ENCODE assay signal across 27 mouse cellular contexts in the genomic region with DNA sequence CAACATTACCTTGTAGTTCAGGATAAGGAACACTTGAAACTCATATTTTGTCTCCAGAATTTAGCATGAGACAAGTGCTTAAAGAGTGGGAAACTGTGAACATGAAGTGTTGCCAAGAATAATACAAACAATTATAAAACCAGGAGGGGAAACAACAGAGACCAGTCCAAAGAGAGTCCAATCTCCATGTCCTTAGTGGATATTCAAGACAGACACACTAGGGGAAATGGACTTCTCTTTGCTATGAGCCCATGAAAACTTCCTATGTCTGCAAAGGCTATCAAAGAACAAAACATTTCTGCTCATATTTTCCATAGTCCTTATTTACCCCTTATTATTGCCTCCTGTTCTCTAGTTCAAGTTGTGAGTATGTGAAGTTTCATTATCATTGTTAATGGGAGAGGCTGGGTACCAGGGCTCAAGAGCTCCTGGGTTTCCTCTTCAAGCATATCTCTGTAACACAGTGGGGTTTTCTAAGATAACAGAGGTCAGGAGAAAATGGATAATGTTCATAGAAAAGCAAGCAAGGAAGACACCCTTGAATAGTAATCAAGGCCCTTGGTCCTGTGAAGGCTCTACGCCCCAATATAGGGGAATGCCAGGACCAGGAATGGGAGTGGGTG. TPM values are rescaled to one million over a fixed set of nuclear protein-coding genes. Genes with fewer than 3 reads are reported as not detected.
DNase-seq lines count a peak whose midpoint lies in the region; ATAC-seq and TF ChIP-seq lines count a peak whose summit lies in the region.
"Had no signal": no experiment of that assay in that cellular context is flagged by ENCODE, and none has a peak within 500 bp of the region (broad histone marks: within the 10 kb centered on the region; RNA-seq: fewer than 3 reads in every experiment).

No protein-coding gene starts in this region.

- no peaks in the 10 kb centered on the region for H3K36me3 ChIP-seq in kidney, embryonic 15.5 days
- H3K36me3 ChIP-seq in kidney, adult 2 months (ENCODE audit: control insufficient read depth, insufficient read depth, low read length), result no peaks in the 10 kb centered on the region
- no peaks in the 10 kb centered on the region; the same call in 1 of the 2 replicates for H3K36me3 ChIP-seq in liver, embryonic 14.5 days (replicated peaks; ENCODE audit: control insufficient read depth, insufficient read depth, low read depth)
- H3K36me3 ChIP-seq: embryonic facial prominence, embryonic 10.5 days; midbrain, embryonic 12.5 days; neural tube, embryonic 13.5 days had no signal

- no peaks in the 10 kb centered on the region for H3K4me1 ChIP-seq in kidney, embryonic 15.5 days
- H3K4me1 ChIP-seq in kidney, adult 2 months (ENCODE audit: control insufficient read depth, insufficient read depth, low read length), result no peaks in the 10 kb centered on the region
- H3K4me1 ChIP-seq in liver, embryonic 14.5 days (replicated peaks; ENCODE audit: control insufficient read depth in 2 of 2, insufficient read depth in 2 of 2, low read length in 1 of 2), result peaks cover 20 to 30% of the 10 kb centered on the region in 2 experiments
- H3K4me1 ChIP-seq: embryonic facial prominence, embryonic 10.5 days; midbrain, embryonic 12.5 days; neural tube, embryonic 13.5 days had no signal

- TF ChIP-seq POLR2A in kidney, adult 2 months (IDR thresholded peaks at IDR 0.05; ENCODE audit: low read depth, low read length), result no peak

- H3K27me3 ChIP-seq in kidney, embryonic 15.5 days, result no peaks in the 10 kb centered on the region
- H3K27me3 ChIP-seq in kidney, adult 2 months (replicated peaks; ENCODE audit: control insufficient read depth, insufficient read depth, low read length), result no peaks in the 10 kb centered on the region
- H3K27me3 ChIP-seq in liver, embryonic 14.5 days (ENCODE audit: control insufficient read depth, insufficient read depth, low read length), result no peaks in the 10 kb centered on the region
- H3K27me3 ChIP-seq: midbrain, embryonic 12.5 days; neural tube, embryonic 13.5 days had no signal

- DNase-seq in kidney, adult 2 months, result no peak
- DNase-seq in liver, embryonic 14.5 days (ENCODE audit: low read depth in 3 of 3, low spot score in 3 of 3), result peak; percentile 81 to 89 (median 88)
- no peak for DNase-seq in frontal cortex, postnatal 25 days (ENCODE audit: low spot score in 2 of 2)
- DNase-seq in adrenal gland, adult 18-20 months (ENCODE audit: low spot score in 2 of 2), result no peak
- DNase-seq in left cerebral cortex, adult 18-20 months (ENCODE audit: low spot score in 2 of 2), result no peak
- DNase-seq: cerebellum, adult 11 months; cerebellum, postnatal 36 days; gastrocnemius, adult 2 months; heart, adult 2 months; heart, postnatal 14 days; kidney, adult 11 months; lung, postnatal 4 days; right cerebral cortex, postnatal 14 days; thymus, postnatal 4 days had no signal

- H3K27ac ChIP-seq in kidney, embryonic 15.5 days, result no peak overlapping the region
- H3K27ac ChIP-seq in kidney, adult 2 months (ENCODE audit: insufficient read depth, low read depth, low read length), result no peak overlapping the region
- peak overlapping the region; percentile 94 for H3K27ac ChIP-seq in liver, embryonic 14.5 days
- H3K27ac ChIP-seq: embryonic facial prominence, embryonic 10.5 days; gastrocnemius, adult 2 months; heart, adult 2 months; hindbrain, embryonic 14.5 days; midbrain, embryonic 12.5 days; neural tube, embryonic 13.5 days had no signal

- peak; percentile 83 for TF ChIP-seq EP300 in liver, embryonic 14.5 days (IDR thresholded peaks at IDR 0.05; ENCODE audit: low read depth)

- ATAC-seq in kidney, embryonic 15.5 days (replicated peaks; ENCODE audit: low FRiP score), result peak; percentile 33; the same call in 1 of the 2 replicates
- ATAC-seq in erythroblast, adult 5-6 weeks (replicated peaks; ENCODE audit: low FRiP score, poor library complexity, severe bottlenecking), result peak; percentile 27
- ATAC-seq in liver, embryonic 14.5 days (ENCODE audit: insufficient read depth), result peak; percentile 49
- ATAC-seq: forebrain, embryonic 16.5 days had no signal

- no peak overlapping the region for H3K4me3 ChIP-seq in kidney, embryonic 15.5 days (replicated peaks)
- H3K4me3 ChIP-seq in kidney, adult 2 months (ENCODE audit: insufficient read depth, low read depth, low read length), result no peak overlapping the region
- peak overlapping the region; percentile 34 to 52 for H3K4me3 ChIP-seq in liver, embryonic 14.5 days (ENCODE audit: insufficient read depth in 1 of 2, low read depth in 2 of 2, low read length in 2 of 2)
- H3K4me3 ChIP-seq: embryonic facial prominence, embryonic 10.5 days; gastrocnemius, adult 2 months; heart, adult 2 months; midbrain, embryonic 12.5 days; neural tube, embryonic 13.5 days had no signal

- no peak for TF ChIP-seq CTCF in kidney, adult 2 months (conservative IDR thresholded peaks at IDR 0.05; ENCODE audit: insufficient read depth, insufficient read length, low read depth, low read length)
- TF ChIP-seq CTCF in liver, embryonic 14.5 days (IDR thresholded peaks at IDR 0.05; ENCODE audit: low read depth), result no peak

- 80% methylated on average over 1 of the region's 1 CpGs for WGBS in kidney, embryonic 15.5 days
- WGBS in kidney, adult 2 months, result 84% methylated on average over 1 of the region's 1 CpGs
- 12% methylated on average over 1 of the region's 1 CpGs for WGBS in liver, embryonic 14.5 days (ENCODE audit: insufficient replicate concordance)

- no peak overlapping the region for H3K9ac ChIP-seq in kidney, embryonic 15.5 days
- H3K9ac ChIP-seq in liver, embryonic 14.5 days (replicated peaks), result peak overlapping the region; percentile 66
- H3K9ac ChIP-seq: hindbrain, embryonic 14.5 days; midbrain, embryonic 12.5 days; neural tube, embryonic 13.5 days had no signal

- H3K9me3 ChIP-seq in kidney, embryonic 15.5 days (replicated peaks), result no peaks in the 10 kb centered on the region
- H3K9me3 ChIP-seq in liver, embryonic 14.5 days (ENCODE audit: control insufficient read depth, low read length), result no peaks in the 10 kb centered on the region
- H3K9me3 ChIP-seq: embryonic facial prominence, embryonic 10.5 days; midbrain, embryonic 12.5 days; neural tube, embryonic 13.5 days had no signal

- no peak overlapping the region for H3K4me2 ChIP-seq in kidney, embryonic 15.5 days
- peak overlapping the region; percentile 50 for H3K4me2 ChIP-seq in liver, embryonic 14.5 days (ENCODE audit: low read depth)
- H3K4me2 ChIP-seq: hindbrain, embryonic 14.5 days; midbrain, embryonic 12.5 days; neural tube, embryonic 13.5 days had no signal

RNA-seq across cellular contexts. Expression of a gene that starts 2.5 kb away (rescaled TPM):
- polyA plus RNA-seq in kidney, embryonic 15.5 days (2015; fragmentation: Nextera tagmentation; extraction: Ambion mirVana), result 2,879 and 3,105 TPM in 2 replicates
- polyA plus RNA-seq in kidney, adult 2 months (2012; rRNA removed), result 323 and 441 TPM in 2 replicates
- 39,556 and 40,045 TPM in 2 replicates for total RNA-seq in erythroblast, adult 5-6 weeks (2015; ENCODE audit: low replicate concordance)
- total RNA-seq in erythroblast, adult 5-6 weeks (2017; ENCODE audit: low replicate concordance), result 14,681 and 15,230 TPM in 2 replicates
- 57,913 and 74,220 TPM in 2 replicates for polyA plus RNA-seq in liver, embryonic 14.5 days (2012; rRNA removed)
- 62,702 and 66,320 TPM in 2 replicates for polyA plus RNA-seq in liver, embryonic 14.5 days (2014; fragmentation: Nextera tagmentation; extraction: Ambion mirVana)
- total RNA-seq in adrenal gland, adult 18-20 months (2021), result 100 to 1,000 TPM; 185 to 588 TPM
- 10 to 100 TPM; 40.8 to 52.6 TPM for total RNA-seq in left cerebral cortex, adult 18-20 months (2021)
- polyA plus RNA-seq: C2C12 had no signal

RNA-seq across cellular contexts. Expression of a gene that starts 16.6 kb away (rescaled TPM):
- polyA plus RNA-seq in kidney, embryonic 15.5 days (2015; fragmentation: Nextera tagmentation; extraction: Ambion mirVana), result 7,996 and 8,703 TPM in 2 replicates
- polyA plus RNA-seq in kidney, adult 2 months (2012; rRNA removed), result 3,704 and 5,002 TPM in 2 replicates
- 179,259 and 187,171 TPM in 2 replicates for total RNA-seq in erythroblast, adult 5-6 weeks (2015; ENCODE audit: low replicate concordance)
- total RNA-seq in erythroblast, adult 5-6 weeks (2017; ENCODE audit: low replicate concordance), result 69,583 and 76,927 TPM in 2 replicates
- 195,474 and 209,901 TPM in 2 replicates for polyA plus RNA-seq in liver, embryonic 14.5 days (2012; rRNA removed)
- polyA plus RNA-seq in liver, embryonic 14.5 days (2014; fragmentation: Nextera tagmentation; extraction: Ambion mirVana), result 126,713 and 131,477 TPM in 2 replicates
- total RNA-seq in adrenal gland, adult 18-20 months (2021), result 1,000 to 10,000 TPM; 1,754 to 4,577 TPM
- 100 to 1,000 TPM; 337 to 460 TPM for total RNA-seq in left cerebral cortex, adult 18-20 months (2021)
- polyA plus RNA-seq: C2C12 had no signal

RNA-seq across cellular contexts. Expression of a gene that starts 19.7 kb away (rescaled TPM):
- not detected in 2 replicates for polyA plus RNA-seq in kidney, embryonic 15.5 days (2015; fragmentation: Nextera tagmentation; extraction: Ambion mirVana)
- polyA plus RNA-seq in kidney, adult 2 months (2012; rRNA removed), result not detected in 2 replicates
- 5.0 and 10.2 TPM in 2 replicates for total RNA-seq in erythroblast, adult 5-6 weeks (2015; ENCODE audit: low replicate concordance)
- 2.8 and 4.2 TPM in 2 replicates for total RNA-seq in erythroblast, adult 5-6 weeks (2017; ENCODE audit: low replicate concordance)
- polyA plus RNA-seq in liver, embryonic 14.5 days (2012; rRNA removed), result 0.02 TPM in 1 of 2 replicates, not detected in the other
- polyA plus RNA-seq in liver, embryonic 14.5 days (2014; fragmentation: Nextera tagmentation; extraction: Ambion mirVana), result not detected in 2 replicates
- total RNA-seq in adrenal gland, adult 18-20 months (2021), result not detected
- total RNA-seq in left cerebral cortex, adult 18-20 months (2021), result not detected
- total RNA-seq: gastrocnemius, adult 2 months; heart, adult 2 months; heart, postnatal 14 days; layer of hippocampus, postnatal 25 days; left cerebral cortex, postnatal 36 days; liver, adult 2 months had no signal
- polyA plus RNA-seq: C2C12; embryonic facial prominence, embryonic 10.5 days; forebrain, embryonic 16.5 days; heart, adult 2 months; hindbrain, embryonic 14.5 days; large intestine, adult 2 months; liver, adult 2 months; midbrain, embryonic 12.5 days; neural tube, embryonic 13.5 days; spleen, adult 2 months had no signal

RNA-seq across cellular contexts. Expression of a gene that starts 29.0 kb away (rescaled TPM):
- not detected in 2 replicates for polyA plus RNA-seq in kidney, embryonic 15.5 days (2015; fragmentation: Nextera tagmentation; extraction: Ambion mirVana)
- not detected in 2 replicates for polyA plus RNA-seq in kidney, adult 2 months (2012; rRNA removed)
- total RNA-seq in erythroblast, adult 5-6 weeks (2015; ENCODE audit: low replicate concordance), result not detected in 2 replicates
- total RNA-seq in erythroblast, adult 5-6 weeks (2017; ENCODE audit: low replicate concordance), result 1.0 and 4.6 TPM in 2 replicates
- polyA plus RNA-seq in liver, embryonic 14.5 days (2012; rRNA removed), result 0.19 and 0.36 TPM in 2 replicates
- not detected in 2 replicates for polyA plus RNA-seq in liver, embryonic 14.5 days (2014; fragmentation: Nextera tagmentation; extraction: Ambion mirVana)
- not detected for total RNA-seq in adrenal gland, adult 18-20 months (2021)
- total RNA-seq in left cerebral cortex, adult 18-20 months (2021), result not detected
- total RNA-seq: gastrocnemius, adult 2 months; heart, adult 2 months; heart, postnatal 14 days; layer of hippocampus, postnatal 25 days; left cerebral cortex, postnatal 36 days; liver, adult 2 months had no signal
- polyA plus RNA-seq: C2C12; forebrain, embryonic 16.5 days; heart, adult 2 months; hindbrain, embryonic 14.5 days; large intestine, adult 2 months; liver, adult 2 months; midbrain, embryonic 12.5 days; neural tube, embryonic 13.5 days; spleen, adult 2 months had no signal

RNA-seq across cellular contexts. Expression of a gene that starts 31.6 kb away (rescaled TPM):
- polyA plus RNA-seq in kidney, embryonic 15.5 days (2015; fragmentation: Nextera tagmentation; extraction: Ambion mirVana), result 1.8 and 2.3 TPM in 2 replicates
- not detected in 2 replicates for polyA plus RNA-seq in kidney, adult 2 months (2012; rRNA removed)
- not detected in 2 replicates for total RNA-seq in erythroblast, adult 5-6 weeks (2015; ENCODE audit: low replicate concordance)
- not detected in 2 replicates for total RNA-seq in erythroblast, adult 5-6 weeks (2017; ENCODE audit: low replicate concordance)
- 94.8 and 146 TPM in 2 replicates for polyA plus RNA-seq in liver, embryonic 14.5 days (2012; rRNA removed)
- polyA plus RNA-seq in liver, embryonic 14.5 days (2014; fragmentation: Nextera tagmentation; extraction: Ambion mirVana), result 155 and 211 TPM in 2 replicates
- not detected for total RNA-seq in adrenal gland, adult 18-20 months (2021)
- total RNA-seq in left cerebral cortex, adult 18-20 months (2021), result not detected
- total RNA-seq: gastrocnemius, adult 2 months; heart, adult 2 months; heart, postnatal 14 days; layer of hippocampus, postnatal 25 days; left cerebral cortex, postnatal 36 days; liver, adult 2 months had no signal
- polyA plus RNA-seq: C2C12; forebrain, embryonic 16.5 days; heart, adult 2 months; large intestine, adult 2 months; liver, adult 2 months had no signal

Comparison
In these comparisons a context has a peak if more than half of its experiments do, and no peak if none do; other contexts are left out.
1. H3K4me3 ChIP-seq: peak in liver, embryonic 14.5 days (2 of 2); none in kidney, embryonic 15.5 days (single experiment) and kidney, adult 2 months (single experiment).
2. DNase-seq: peak in liver, embryonic 14.5 days (3 of 3); none in kidney, adult 2 months (single experiment), frontal cortex, postnatal 25 days (0 of 2), adrenal gland, adult 18-20 months (0 of 2) and left cerebral cortex, adult 18-20 months (0 of 2).
3. RNA of a gene that starts 2.5 kb away (total RNA-seq): 14,681 to 40,045 TPM in erythroblast, adult 5-6 weeks; 185 to 588 TPM in adrenal gland, adult 18-20 months and 40.8 to 52.6 TPM in left cerebral cortex, adult 18-20 months; every median in the first group is over 10 times any median in the second.
4. RNA of a gene that starts 16.6 kb away (total RNA-seq): 69,583 to 187,171 TPM in erythroblast, adult 5-6 weeks; 1,754 to 4,577 TPM in adrenal gland, adult 18-20 months and 337 to 460 TPM in left cerebral cortex, adult 18-20 months; every median in the first group is over 10 times any median in the second.
5. Peak in every context shown above with its lines, with median percentiles within 50 percentile points of each other: ATAC-seq.